Mouse (Mus musculus) kidney, postnatal 36 days (tissue): Measurements from ENCODE around the gene A730061H03Rik.
A peak's percentile ranks its signal among the peaks of the same experiment; 100 is the strongest.

Experiments used
- DNase-seq, 2 experiments: peaks; one replicate each; pipeline ENCODE4 v3.0.0; 2021 to 2022; ENCODE audit warnings: mixed read lengths in 2 of 2

The A730061H03Rik gene

GRCm38 (mm10) chr14:55544334-55544733 lies 15.9 kb downstream of the A730061H03Rik start:
- DNase-seq = no peak

- DNase-seq = no peak
Measured at GRCm38 (mm10) chr14:55542268-55542667, 17.9 kb downstream of the A730061H03Rik start.

GRCm38 (mm10) chr14:55540787-55541321 lies 19.4 kb downstream of the A730061H03Rik start:
- DNase-seq = peak; percentile 77 to 87

- DNase-seq = peak; percentile 90 to 94
Measured at GRCm38 (mm10) chr14:55540067-55540786, 20.0 kb downstream of the A730061H03Rik start, which contains the start of gene Pck2. TSS of gene Pck2 (plus strand) at chr14:55540266.

GRCm38 (mm10) chr14:55536116-55536745 lies 24.0 kb downstream of the A730061H03Rik start:
- DNase-seq = peak; percentile 47 to 86

GRCm38 (mm10) chr14:55527940-55528339 lies 32.3 kb downstream of the A730061H03Rik start:
- DNase-seq = peak; percentile 38 to 65

GRCm38 (mm10) chr14:55526674-55527073 lies 33.5 kb downstream of the A730061H03Rik start:
- no peak for DNase-seq

- DNase-seq = no peak
Measured at GRCm38 (mm10) chr14:55524785-55525184, 35.4 kb downstream of the A730061H03Rik start, which contains the start of gene Nrl. TSS of gene Nrl (minus strand) at chr14:55524981.

- DNase-seq = no peak
Measured at GRCm38 (mm10) chr14:55524062-55524461, 36.1 kb downstream of the A730061H03Rik start.

- DNase-seq = peak; percentile 6 to 47
Measured at GRCm38 (mm10) chr14:55520451-55521361, 39.5 kb downstream of the A730061H03Rik start.

- no peak for DNase-seq
Measured at GRCm38 (mm10) chr14:55519604-55520003, 40.6 kb downstream of the A730061H03Rik start.

GRCm38 (mm10) chr14:55518897-55519296 lies 41.3 kb downstream of the A730061H03Rik start:
- DNase-seq = no peak

- DNase-seq = no peak
Measured at GRCm38 (mm10) chr14:55515846-55516245, 44.4 kb downstream of the A730061H03Rik start.

- no peak for DNase-seq
Measured at GRCm38 (mm10) chr14:55513927-55514326, 46.3 kb downstream of the A730061H03Rik start.

GRCm38 (mm10) chr14:55511037-55511436 lies 49.2 kb downstream of the A730061H03Rik start:
- no peak for DNase-seq

GRCm38 (mm10) chr14:55510125-55510731 lies 50.0 kb downstream of the A730061H03Rik start, which contains the start of gene Cpne6:
TSS of gene Cpne6 (plus strand) at chr14:55510445.
- DNase-seq = no peak
